Mouse (Mus musculus) forebrain, embryonic 12.5 days (tissue): Measurements from ENCODE around the gene Cdk2. TPM values are rescaled to one million over a fixed set of nuclear protein-coding genes. Genes with fewer than 3 reads are reported as not detected.

Experiments used
- ATAC-seq: fragments of 200-750 bp; cut with Nextera tagmentation; 2 replicates; pipeline ENCODE4 v1.8.0; 2017; ENCODE audit warnings: moderate TSS enrichment; ENCODE audit not compliant: low FRiP score
- H3K27ac ChIP-seq: fragments of 300-500 bp; sonication (generic); 2 replicates; pipeline ENCODE4 v1.5.1; 2016; ENCODE audit warnings: mild to moderate bottlenecking
- H3K27me3 ChIP-seq: fragments of 300-500 bp; sonication (generic); 2 replicates; pipeline ENCODE4 v1.6.1; 2016; ENCODE audit warnings: mild to moderate bottlenecking
- H3K36me3 ChIP-seq: fragments of 300-500 bp; sonication (generic); replicated peaks from 2 replicates; pipeline ENCODE4 v1.6.1; 2016; ENCODE audit warnings: mild to moderate bottlenecking
- H3K4me1 ChIP-seq: fragments of 300-500 bp; sonication (generic); 2 replicates; pipeline ENCODE4 v1.6.1; 2016
- H3K4me2 ChIP-seq: fragments of 300-500 bp; sonication (generic); 2 replicates; pipeline ENCODE4 v1.6.1; 2016; ENCODE audit warnings: mild to moderate bottlenecking, moderate library complexity
- H3K4me3 ChIP-seq: fragments of 300-500 bp; sonication (generic); replicated peaks from 2 replicates; pipeline ENCODE4 v1.5.1; 2016; ENCODE audit warnings: mild to moderate bottlenecking
- H3K9ac ChIP-seq: fragments of 300-500 bp; sonication (generic); 2 replicates; pipeline ENCODE4 v1.6.1; 2016; ENCODE audit warnings: mild to moderate bottlenecking
- H3K9me3 ChIP-seq: fragments of 300-500 bp; sonication (generic); 2 replicates; pipeline ENCODE4 v1.6.1; 2016
- WGBS: fragments of 180-500 bp; shearing (Covaris S2); methylation state at CpG from one replicate; pipeline ENCODE4 v1.1.7; 2016; 5-methylcytosine and 5-hydroxymethylcytosine counted together
- polyA plus RNA-seq: library from polyadenylated mRNA; unstranded; fragments of >200 nt; fragmentation: Nextera tagmentation; extraction: Ambion mirVana; gene quantifications from 2 replicates; pipeline ENCODE4 v1.2.1, GENCODE M21; 2016

The Cdk2 gene
- 95.2 and 104 TPM in 2 replicates for polyA plus RNA-seq

DNA sequence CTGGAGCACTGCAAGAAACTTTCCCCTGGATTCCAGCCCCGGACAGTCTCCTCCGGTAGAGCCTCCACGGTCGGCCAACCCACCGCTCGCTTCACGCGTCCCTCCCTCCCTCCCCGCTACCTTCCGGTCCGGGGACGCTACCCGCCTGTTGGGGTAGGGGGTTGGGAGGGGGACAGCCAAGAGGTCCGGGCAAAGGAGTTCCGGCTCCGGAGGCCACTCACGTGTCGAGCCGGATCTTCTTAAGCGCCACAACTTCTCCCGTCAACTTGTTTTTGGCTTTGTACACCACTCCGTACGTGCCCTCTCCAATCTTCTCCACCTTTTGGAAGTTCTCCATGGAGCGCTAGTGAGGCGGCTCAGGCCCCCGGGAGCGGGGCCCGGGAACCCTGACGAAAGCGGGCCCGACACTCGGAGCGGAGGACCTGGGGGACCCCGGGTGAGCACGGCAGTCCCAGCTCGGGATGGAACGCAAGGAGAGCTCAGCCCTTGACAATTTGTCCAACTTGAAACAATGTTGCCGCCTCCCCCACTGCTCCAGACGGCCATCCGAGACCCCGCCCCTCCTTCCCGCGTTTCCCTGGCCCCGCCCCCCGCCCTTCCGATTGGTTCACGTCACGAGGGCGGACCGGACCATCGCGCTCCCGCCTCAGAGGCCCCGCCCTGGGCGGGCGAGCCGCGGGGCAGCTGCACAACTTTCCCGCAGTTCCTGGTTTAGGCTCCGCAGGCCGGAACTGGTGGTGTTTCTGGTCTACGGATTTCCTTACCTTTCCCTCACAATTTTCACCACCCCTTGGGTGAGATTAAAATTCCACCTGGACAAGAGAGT is at the start of gene Cdk2:
Cdk2 (minus strand) TSS at position 541 of the 826 bp plus-strand sequence.
- Histone ChIP-seq H3K36me3 (peaks cover 36% of the 10 kb centered on the region), H3K4me3 (peak within 1 kb of the TSS; percentile 77), H3K27ac (peak within 1 kb of the TSS; percentile 91), H3K27me3 (0 out of 2 replicates have a peak, but pooled peaks cover 2% of the 10 kb centered on the region), H3K4me1 (peaks cover 27% of the 10 kb centered on the region), H3K9me3 (no peaks in the 10 kb centered on the region), H3K4me2 (peak within 1 kb of the TSS; percentile 71), H3K9ac (peak within 1 kb of the TSS; percentile 78)
- peak; percentile 95 for ATAC-seq
- WGBS, result under 1% methylated on average over 59 of the region's 62 CpGs

- peak overlapping the region; percentile 76 for H3K4me3 ChIP-seq
- peaks cover 28% of the 10 kb centered on the region for H3K27me3 ChIP-seq
- H3K9ac ChIP-seq, result peak overlapping the region; percentile 80
- peak; percentile 95 for ATAC-seq
- H3K36me3 ChIP-seq, result peaks cover 12% of the 10 kb centered on the region
- H3K4me2 ChIP-seq, result peak overlapping the region; percentile 89
- H3K27ac ChIP-seq, result peak overlapping the region; percentile 92
- under 1% methylated on average over 37 of the region's 37 CpGs for WGBS
- H3K4me1 ChIP-seq, result peaks cover 26% of the 10 kb centered on the region
- H3K9me3 ChIP-seq, result no peaks in the 10 kb centered on the region
Observed at GRCm38 (mm10) chr10:128748252-128748864, 43.5 kb upstream of the Cdk2 start.

DNA sequence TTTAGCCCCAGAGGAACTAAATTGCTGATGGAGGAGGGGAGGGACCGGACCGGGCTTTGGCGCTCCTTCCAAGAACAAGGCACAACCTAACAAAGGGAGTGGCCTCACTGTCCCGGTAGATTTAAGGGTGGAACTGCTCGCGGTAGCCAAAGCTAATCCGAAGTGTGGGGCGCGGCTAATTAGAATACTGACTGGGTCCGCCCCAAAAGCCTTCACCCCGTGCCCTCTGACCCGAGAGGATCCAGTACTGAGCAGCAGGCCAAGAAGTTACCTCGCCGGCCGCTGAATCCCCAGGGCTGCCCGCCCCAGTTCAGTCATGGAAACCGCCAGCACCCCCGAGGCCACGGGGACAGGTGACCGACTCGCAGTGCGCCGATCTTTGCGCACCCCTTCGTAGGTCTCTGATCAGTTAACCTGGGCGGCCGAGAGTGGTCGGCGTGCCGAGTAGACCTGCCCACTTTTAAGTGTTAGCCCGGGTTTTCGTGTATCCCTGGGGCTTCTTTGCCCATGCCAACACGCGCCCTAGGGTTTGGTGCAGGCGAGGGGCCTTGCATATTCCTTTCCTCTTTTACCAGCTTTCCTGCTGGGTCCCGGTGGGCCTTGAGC is 42.9 kb upstream of the Cdk2 start, which contains the start of gene Pym1:
Pym1 (plus strand) TSS at position 244 of the 606 bp plus-strand sequence.
- 1% methylated on average over 36 of the region's 36 CpGs for WGBS
- H3K9me3 ChIP-seq, result no peaks in the 10 kb centered on the region
- H3K27me3 ChIP-seq, result peaks cover 34% of the 10 kb centered on the region
- peak; percentile 49 for ATAC-seq
- H3K4me1 ChIP-seq, result peaks cover 29% of the 10 kb centered on the region
- H3K9ac ChIP-seq, result peak within 1 kb of the TSS; percentile 80
- peak within 1 kb of the TSS; percentile 76 for H3K4me3 ChIP-seq
- H3K36me3 ChIP-seq, result peaks cover 6% of the 10 kb centered on the region
- peak within 1 kb of the TSS; percentile 89 for H3K4me2 ChIP-seq
- peak within 1 kb of the TSS; percentile 92 for H3K27ac ChIP-seq

GRCm38 (mm10) chr10:128746972-128747645 is 42.3 kb upstream of the Cdk2 start:
- Histone ChIP-seq H3K4me3 (peak overlapping the region; percentile 76), H3K9ac (peak overlapping the region; percentile 80), H3K36me3 (no peaks in the 10 kb centered on the region; the same call in 1 of the 2 replicates), H3K4me2 (peak overlapping the region; percentile 89), H3K4me1 (peaks cover 29% of the 10 kb centered on the region), H3K27ac (peak overlapping the region; percentile 92), H3K27me3 (peaks cover 40% of the 10 kb centered on the region), H3K9me3 (no peaks in the 10 kb centered on the region)
- ATAC-seq, result no peak
- WGBS, result 37% methylated on average over 9 of the region's 9 CpGs

DNA sequence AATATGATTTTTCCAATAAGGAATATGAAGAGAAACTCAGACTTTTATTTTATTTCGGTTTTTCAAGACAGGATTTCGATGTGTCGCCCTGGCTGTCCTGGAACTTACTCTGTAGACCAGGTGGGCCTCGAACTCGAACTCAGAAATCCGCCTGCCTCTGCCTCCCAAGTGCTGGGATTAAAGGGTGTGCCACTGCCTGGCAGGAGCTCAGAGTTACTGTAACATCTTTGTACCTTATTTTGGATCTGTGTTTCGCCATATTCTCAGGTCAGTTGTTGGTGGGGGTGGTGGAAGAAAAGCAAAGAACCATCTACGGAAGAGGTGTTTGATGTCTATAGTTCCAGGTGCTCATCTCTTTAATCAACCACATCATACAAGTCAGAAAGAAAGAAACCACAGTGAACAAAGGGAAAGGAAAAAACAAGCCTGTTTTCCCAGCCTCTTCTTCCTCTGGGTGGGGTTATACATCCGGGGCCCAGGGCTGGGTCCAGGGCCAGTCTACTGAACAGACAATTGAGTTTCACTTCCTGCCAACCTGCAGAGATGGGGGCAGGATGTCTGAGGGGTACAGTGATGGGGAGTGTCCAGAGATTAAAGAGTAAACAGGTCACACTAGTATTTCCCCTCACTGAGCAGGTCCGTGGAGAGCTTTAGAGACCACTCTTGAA is 41.2 kb upstream of the Cdk2 start:
- 92% methylated on average over 10 of the region's 10 CpGs for WGBS
- ATAC-seq, result no peak

DNA sequence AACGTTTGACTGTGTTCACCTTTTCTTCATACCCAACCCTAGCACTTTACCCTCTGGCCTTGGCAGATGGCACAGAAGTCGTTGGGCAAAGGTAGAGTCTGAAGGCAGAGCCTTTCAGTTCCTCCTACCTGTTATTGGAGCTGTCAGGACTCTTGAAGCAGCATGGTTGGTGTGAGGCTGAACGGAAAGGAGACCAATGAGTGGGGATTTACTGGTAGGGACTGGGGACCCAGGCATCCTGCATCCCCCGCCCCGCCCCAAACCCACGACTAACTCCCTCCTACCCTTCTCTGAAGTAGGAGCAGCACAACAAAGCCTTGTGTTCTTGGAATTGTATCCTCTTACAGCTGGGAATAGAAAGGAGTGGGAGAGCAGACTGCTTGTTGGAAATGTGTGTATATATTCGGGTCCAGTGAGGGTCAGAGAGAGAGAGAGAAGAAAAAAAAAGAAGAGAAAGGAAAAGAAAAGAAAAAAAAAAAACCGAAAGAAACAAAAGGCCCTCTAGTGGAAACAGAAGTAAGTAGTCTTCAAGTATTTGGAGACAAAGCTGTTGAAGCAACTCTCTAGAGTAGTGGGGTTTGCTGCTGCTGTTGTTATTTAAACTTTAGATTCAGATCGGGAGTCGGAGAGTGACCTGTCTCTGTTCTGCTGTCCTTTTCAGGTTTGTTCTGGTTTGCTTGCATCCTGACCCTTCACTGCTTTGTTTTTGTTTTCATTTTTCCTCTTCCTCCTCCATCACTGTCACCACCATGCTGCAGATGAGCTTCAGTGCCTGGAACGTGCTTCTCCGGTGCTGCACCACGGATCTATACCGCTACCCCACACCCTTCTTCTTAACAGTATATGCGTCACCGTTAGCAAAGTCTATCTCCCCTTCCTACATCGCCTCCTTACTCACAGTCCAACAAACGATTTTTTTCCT is 40.1 kb upstream of the Cdk2 start, which contains the start of gene Dgka:
Dgka (minus strand) TSS at position 176 of the 922 bp plus-strand sequence.
- H3K27me3 ChIP-seq, result peaks cover 49% of the 10 kb centered on the region
- peaks cover 26% of the 10 kb centered on the region for H3K4me1 ChIP-seq
- no peak within 1 kb of the TSS for H3K27ac ChIP-seq
- no peaks in the 10 kb centered on the region for H3K36me3 ChIP-seq
- H3K9ac ChIP-seq, result peak within 1 kb of the TSS; percentile 74
- ATAC-seq, result no peak
- H3K9me3 ChIP-seq, result no peaks in the 10 kb centered on the region
- peak within 1 kb of the TSS; percentile 58 for H3K4me3 ChIP-seq
- 23% methylated on average over 18 of the region's 18 CpGs for WGBS
- H3K4me2 ChIP-seq, result peak within 1 kb of the TSS; percentile 93

More for the DNA sequence above, 41.2 kb upstream of the Cdk2 start:
- Histone ChIP-seq H3K36me3 (no peaks in the 10 kb centered on the region; the same call in 1 of the 2 replicates), H3K4me3 (no peak overlapping the region), H3K27ac (no peak overlapping the region), H3K27me3 (peaks cover 44% of the 10 kb centered on the region), H3K4me2 (no peak overlapping the region), H3K9ac (no peak overlapping the region), H3K4me1 (peaks cover 29% of the 10 kb centered on the region), H3K9me3 (no peaks in the 10 kb centered on the region)

DNA sequence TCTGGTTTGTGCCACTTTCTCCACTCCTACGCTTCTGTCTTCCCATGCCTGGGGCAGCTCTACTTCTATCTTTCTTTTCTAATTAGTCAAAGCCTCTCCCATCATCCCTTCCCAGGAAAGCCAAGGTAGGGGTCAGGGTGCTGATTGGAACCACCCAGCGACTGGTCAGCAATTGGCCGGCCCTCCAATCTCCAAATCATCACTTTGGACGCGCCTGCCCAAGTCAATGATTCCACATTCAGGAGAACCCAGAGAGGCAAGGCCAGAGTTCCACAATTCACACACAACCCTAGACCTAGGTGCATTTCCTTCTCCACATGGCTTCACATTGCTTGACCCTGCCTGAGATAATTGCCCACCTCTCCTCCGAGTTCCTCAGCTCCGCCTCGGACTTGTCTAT is 39.4 kb upstream of the Cdk2 start:
- peaks cover 49% of the 10 kb centered on the region for H3K27me3 ChIP-seq
- no peaks in the 10 kb centered on the region for H3K9me3 ChIP-seq
- no peak for ATAC-seq
- H3K27ac ChIP-seq, result no peak overlapping the region
- H3K4me1 ChIP-seq, result peaks cover 19% of the 10 kb centered on the region
- peak overlapping the region; percentile 58 for H3K4me3 ChIP-seq
- peak overlapping the region; percentile 74 for H3K9ac ChIP-seq
- H3K36me3 ChIP-seq, result no peaks in the 10 kb centered on the region
- H3K4me2 ChIP-seq, result peak overlapping the region; percentile 93
- 8% methylated on average over 8 of the region's 8 CpGs for WGBS

- Histone ChIP-seq H3K27ac (no peak overlapping the region), H3K4me2 (peak overlapping the region; percentile 93), H3K4me1 (peaks cover 14% of the 10 kb centered on the region), H3K4me3 (peak overlapping the region; percentile 58), H3K27me3 (peaks cover 49% of the 10 kb centered on the region), H3K9me3 (no peaks in the 10 kb centered on the region), H3K9ac (peak overlapping the region; percentile 74), H3K36me3 (no peaks in the 10 kb centered on the region)
- WGBS, result under 1% methylated on average over 34 of the region's 37 CpGs
- no peak for ATAC-seq
Observed at GRCm38 (mm10) chr10:128743791-128744191, 39.0 kb upstream of the Cdk2 start.

GRCm38 (mm10) chr10:128743235-128743634 is 38.4 kb upstream of the Cdk2 start:
- no peak for ATAC-seq
- 0 out of 2 replicates have a peak overlapping the region, but pooled peaks have one; percentile 74 for H3K9ac ChIP-seq
- no peaks in the 10 kb centered on the region for H3K36me3 ChIP-seq
- no peaks in the 10 kb centered on the region for H3K9me3 ChIP-seq
- H3K27me3 ChIP-seq, result peaks cover 49% of the 10 kb centered on the region
- peak overlapping the region; percentile 58 for H3K4me3 ChIP-seq
- peaks cover 14% of the 10 kb centered on the region for H3K4me1 ChIP-seq
- H3K27ac ChIP-seq, result no peak overlapping the region
- peak overlapping the region; percentile 93 for H3K4me2 ChIP-seq
- 8% methylated on average over 7 of the region's 7 CpGs for WGBS

- H3K36me3 ChIP-seq, result no peaks in the 10 kb centered on the region
- no peak overlapping the region for H3K27ac ChIP-seq
- no peak for ATAC-seq
- no peaks in the 10 kb centered on the region for H3K9me3 ChIP-seq
- H3K9ac ChIP-seq, result no peak overlapping the region
- peaks cover 14% of the 10 kb centered on the region for H3K4me1 ChIP-seq
- peaks cover 49% of the 10 kb centered on the region for H3K27me3 ChIP-seq
- no peak overlapping the region for H3K4me3 ChIP-seq
- WGBS, result 50% methylated on average over 4 of the region's 4 CpGs
- peak overlapping the region; percentile 93; the same call in 1 of the 2 replicates for H3K4me2 ChIP-seq
Observed at GRCm38 (mm10) chr10:128742616-128743015, 37.8 kb upstream of the Cdk2 start.
